Mouse (Mus musculus) layer of hippocampus, adult 9-11 months (tissue): ENCODE measurements at regions not wholly inside any gene's neighbourhood (a gene's known extent, or its start where the extent isn't known, plus 50 kb on each side); places are given as distances from the start of the nearest gene placed in this dataset.

Experiments used
- DNase-seq: peaks from one replicate; pipeline ENCODE4 v3.0.0; 2022

DNA sequence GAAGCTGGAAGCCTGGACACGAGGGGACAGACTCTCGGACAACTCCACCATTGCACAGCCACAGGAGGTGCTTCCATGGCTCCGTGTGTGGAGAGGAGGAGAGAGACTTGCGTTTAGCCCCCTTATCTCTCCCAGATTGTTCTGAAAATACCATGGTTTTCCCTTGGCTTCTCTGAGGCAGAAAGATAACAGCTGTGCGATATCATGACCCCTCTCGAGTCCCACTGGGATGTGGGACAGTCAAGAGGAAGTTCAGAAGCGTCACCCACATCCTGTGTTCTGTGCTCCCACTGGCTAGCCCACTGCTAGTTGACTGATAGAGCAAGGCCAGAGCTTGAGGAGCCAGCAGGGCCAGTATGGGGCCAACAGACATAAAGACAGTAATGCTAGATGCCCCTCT lies 84.1 kb upstream of the Mrps22 start:
- no peak for DNase-seq

DNA sequence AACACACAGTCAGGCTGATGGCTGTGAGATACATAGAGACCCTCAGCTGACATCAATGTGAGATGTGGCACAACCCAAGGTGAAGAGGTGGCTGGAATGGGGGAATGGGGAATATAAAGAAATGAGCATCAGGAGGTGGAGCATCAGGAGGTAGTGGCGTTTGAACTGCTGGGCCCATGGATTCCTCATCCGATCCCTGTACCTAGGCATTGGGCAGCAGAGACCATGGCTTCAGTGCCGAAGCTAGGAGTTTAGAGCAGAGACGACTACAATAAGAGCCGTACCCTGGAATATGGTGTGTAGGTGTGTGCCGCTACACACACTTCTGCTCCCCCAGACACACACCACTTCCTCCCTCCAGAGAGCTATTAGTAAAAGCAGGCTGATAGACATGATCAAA lies 82.9 kb upstream of the Mrps22 start:
- DNase-seq, result no peak

DNA sequence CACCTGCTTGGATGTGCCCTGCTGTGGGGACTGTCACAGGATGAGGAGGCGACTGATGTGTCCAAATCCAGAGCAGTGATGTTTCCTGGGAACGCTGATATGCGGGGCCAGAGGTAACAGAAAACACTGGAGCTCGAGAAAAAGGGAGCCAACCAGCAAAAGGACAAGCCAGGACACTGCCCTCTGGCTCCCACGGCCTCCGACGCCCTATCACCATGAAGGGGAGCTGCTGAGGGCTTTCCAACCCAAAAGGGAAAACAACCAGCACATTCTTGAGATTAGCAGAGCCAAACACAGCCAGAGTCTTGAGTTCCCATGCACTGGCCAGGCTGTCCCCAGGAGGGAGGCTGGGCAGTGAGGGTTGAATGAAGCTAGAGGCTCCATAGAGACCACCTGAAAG lies 74.2 kb upstream of the Mrps22 start:
- no peak for DNase-seq

DNA sequence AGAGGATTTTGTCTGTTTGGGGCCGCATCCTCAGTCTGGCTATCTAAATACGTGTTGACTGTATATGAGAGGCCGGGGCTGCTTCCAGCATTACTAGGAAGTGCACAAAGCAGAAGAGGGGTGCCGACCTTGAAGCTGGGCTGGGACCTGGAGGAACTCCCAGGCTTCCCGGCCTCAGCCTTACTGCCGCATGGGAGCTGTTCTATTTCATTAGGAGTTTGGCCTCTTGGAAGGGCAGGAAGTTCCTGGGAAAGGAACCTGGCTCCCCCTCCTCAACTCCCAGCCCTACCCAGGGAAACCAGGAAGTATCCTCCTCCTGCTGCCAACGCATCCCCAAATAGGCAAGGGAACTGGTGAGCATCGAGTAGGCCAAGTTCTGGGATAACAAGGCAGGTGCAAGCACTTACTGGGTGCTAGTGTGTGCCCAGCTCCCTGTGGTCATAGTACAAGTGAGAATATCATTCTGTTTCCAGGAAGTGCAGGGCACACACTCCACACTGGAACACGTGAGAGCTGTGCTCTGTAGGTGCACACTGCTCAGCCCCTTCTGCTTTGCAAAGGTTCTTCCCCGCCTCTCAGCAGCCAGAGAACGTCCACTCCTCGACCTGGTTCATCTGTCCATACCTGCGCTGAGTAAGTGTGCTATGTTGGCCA lies 72.1 kb upstream of the Mrps22 start:
- DNase-seq, result no peak

- no peak for DNase-seq
Observed at GRCm38 (mm10) chr9:98672361-98672760, 70.9 kb upstream of the Mrps22 start.

- no peak for DNase-seq
Observed at GRCm38 (mm10) chr9:98668423-98669330, 67.2 kb upstream of the Mrps22 start.

DNA sequence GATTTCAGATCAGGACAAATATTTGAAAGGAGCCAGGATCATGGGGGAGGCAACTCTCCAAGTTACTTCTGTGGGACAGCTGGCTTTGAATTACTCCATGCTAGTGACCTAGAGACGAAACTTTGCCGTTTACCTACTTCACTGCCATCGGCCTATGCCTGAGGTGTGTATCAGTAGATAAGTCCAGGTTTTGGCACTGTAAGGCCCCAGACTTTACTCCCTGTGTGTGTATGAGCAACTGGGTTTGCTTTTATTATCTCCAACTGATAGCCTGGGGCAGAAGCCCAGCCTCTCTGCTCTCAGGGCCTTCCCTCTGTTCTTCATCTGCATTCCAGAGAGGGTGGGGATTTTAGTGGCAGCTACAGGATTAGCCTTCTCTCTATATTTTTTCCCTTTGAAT lies 65.6 kb upstream of the Mrps22 start:
- DNase-seq, result no peak

- DNase-seq, result no peak
Observed at GRCm38 (mm10) chr9:98663011-98663410, 61.6 kb upstream of the Mrps22 start.

GRCm38 (mm10) chr9:98651681-98652080 lies 50.2 kb upstream of the Mrps22 start:
- no peak for DNase-seq
